Mouse (Mus musculus) layer of hippocampus, adult 9-10 months (tissue): ENCODE measurements at regions not wholly inside any gene's neighbourhood (a gene's known extent, or its start where the extent isn't known, plus 50 kb on each side); places are given as distances from the start of the nearest gene placed in this dataset.

Experiments used
- DNase-seq: peaks from one replicate; pipeline ENCODE4 v3.0.0; 2022; ENCODE audit warnings: low spot score

DNA sequence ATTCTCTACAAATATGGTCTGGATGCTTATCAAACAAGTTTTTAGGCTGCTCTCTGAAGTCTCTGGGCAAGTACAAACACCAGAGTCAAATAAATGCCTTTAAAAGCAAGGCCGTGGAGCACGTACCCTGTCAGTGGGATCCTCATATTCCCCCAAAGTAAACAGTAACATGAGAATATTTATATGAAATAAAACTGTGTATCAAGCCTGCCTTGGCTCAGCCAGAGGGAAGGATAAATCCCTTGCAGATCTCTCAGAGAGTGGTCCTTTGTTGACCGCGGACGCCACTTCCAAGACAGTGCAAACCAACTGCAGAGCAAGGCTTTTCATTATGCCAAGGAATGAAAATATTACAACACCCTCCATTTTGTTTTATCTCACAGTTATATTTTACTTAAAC is 104.8 kb upstream of the 1700066M21Rik start:
- no peak for DNase-seq

DNA sequence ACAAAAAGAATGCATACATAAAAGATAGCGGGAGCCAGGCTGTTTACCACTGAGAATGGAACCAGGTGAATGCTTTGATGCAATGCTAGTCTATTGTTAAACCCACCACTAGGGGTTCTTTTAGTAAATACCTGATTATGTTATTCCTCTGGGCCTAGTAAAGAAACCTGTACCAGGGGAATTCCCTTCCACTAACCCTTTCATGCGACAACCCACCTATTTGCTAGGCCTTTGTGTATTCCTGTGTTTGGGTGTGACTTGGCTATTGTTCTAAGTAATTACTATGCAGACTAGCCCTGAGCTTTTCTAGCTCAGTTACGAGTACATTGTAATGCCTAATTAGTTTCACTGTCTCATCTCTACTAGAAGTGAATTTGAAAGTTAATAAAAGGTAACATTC is 95.9 kb upstream of the 1700066M21Rik start:
- no peak for DNase-seq

GRCm38 (mm10) chr1:57296186-57296585 is 81.2 kb upstream of the 1700066M21Rik start:
- DNase-seq = no peak

DNA sequence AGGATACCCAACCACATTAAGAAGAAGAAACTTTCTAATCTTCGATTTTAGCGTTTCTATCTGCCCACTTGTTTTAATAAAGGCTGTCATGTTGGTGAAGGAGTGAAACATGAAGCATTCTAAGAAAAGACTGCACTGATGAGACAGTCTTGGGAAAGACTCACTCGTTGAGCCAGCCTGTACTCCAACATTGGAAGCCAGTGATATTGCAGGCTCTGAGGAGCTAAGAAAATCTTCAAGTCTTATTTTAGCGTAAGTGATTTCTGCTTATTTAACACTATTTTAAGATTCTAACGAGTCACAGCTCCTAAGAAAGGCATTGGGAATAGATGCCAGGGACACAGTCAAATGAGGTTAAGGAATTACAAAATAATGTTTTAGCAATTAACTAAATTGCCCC is 78.9 kb upstream of the 1700066M21Rik start:
- no peak for DNase-seq

- no peak for DNase-seq
These were observed 76.0 kb upstream of the 1700066M21Rik start for GRCm38 (mm10) chr1:57301260-57301979.

DNA sequence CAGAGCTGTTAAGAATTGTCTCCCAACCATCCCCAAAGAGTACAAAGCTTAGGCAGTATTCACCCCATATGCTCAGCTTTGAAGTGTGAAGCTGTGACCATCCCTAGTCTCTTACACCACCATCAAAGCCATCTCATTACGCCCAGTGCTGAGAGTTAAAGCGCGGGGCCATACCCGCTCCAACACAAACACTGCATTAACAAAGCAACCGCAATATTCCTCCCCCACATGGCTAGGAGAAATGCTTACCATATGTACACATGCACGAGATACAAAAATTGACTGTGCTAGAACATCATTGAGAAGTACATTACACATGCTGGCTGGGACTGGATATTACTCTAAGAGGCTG is 75.5 kb upstream of the 1700066M21Rik start:
- DNase-seq = no peak

- DNase-seq = no peak
These were observed 72.7 kb upstream of the 1700066M21Rik start for GRCm38 (mm10) chr1:57304757-57305156.

GRCm38 (mm10) chr1:57322535-57322934 is 54.9 kb upstream of the 1700066M21Rik start:
- no peak for DNase-seq

- DNase-seq = no peak
These were observed 54.3 kb upstream of the 1700066M21Rik start for GRCm38 (mm10) chr1:57323118-57323517.

- DNase-seq = no peak
These were observed 51.7 kb upstream of the 1700066M21Rik start for GRCm38 (mm10) chr1:57325585-57326165.
